In the genomic region with DNA sequence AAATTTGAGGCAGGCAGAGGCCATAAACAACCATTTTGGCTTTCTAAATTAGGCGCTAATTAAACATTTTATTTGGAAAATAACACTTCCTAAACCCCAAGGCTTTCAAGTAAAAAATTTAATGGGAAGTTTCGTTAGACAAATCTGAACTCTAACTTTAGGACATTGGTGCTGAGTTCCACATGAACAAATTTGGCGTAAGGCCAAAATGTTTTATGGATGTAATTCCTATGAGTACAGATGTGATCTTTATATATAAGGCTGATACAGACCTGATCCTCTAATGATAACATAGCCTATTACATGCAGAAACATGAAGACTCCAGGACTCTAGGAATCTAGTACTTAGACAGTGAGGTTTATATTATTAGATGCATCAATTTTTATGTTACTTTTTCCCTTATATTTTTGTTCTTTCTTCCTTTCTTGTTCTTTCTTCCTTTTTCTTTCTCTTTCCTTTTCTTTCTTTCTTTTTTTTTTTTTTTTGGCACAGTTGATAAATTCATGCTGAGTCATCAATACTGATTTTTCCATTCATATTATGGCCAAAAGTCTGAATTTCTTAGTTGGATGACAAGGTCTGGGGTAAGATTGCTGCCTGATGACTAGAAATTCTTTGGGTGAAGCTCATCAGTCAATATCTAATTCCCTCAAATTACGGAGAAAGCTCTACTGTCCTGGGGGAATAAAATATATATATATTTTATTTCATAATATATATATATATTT, we compare ENCODE assay signal across 23 mouse cellular contexts. TPM values are rescaled to one million over a fixed set of nuclear protein-coding genes. Genes with fewer than 3 reads are reported as not detected.
DNase-seq lines count a peak whose midpoint lies in the region; ATAC-seq and TF ChIP-seq lines count a peak whose summit lies in the region.
"Had no signal": no experiment of that assay in that cellular context is flagged by ENCODE, and none has a peak within 500 bp of the region (broad histone marks: within the 10 kb centered on the region; RNA-seq: fewer than 3 reads in every experiment).

No protein-coding gene starts in this region.

- DNase-seq in lung, embryonic 14.5 days, result peak; percentile 52
- no peak for DNase-seq in lung, postnatal 10 days
- DNase-seq in ES-E14 (ENCODE audit: low read depth, low spot score), result no peak
- DNase-seq in embryo, embryonic 11 days, result no peak
- DNase-seq: adrenal gland, adult 2 months; adrenal gland, postnatal 10 days; adrenal gland, postnatal 25 days; cerebellum, adult 11 months; cerebellum, adult 18-20 months; cerebellum, adult 8-10 months; cerebellum, adult 9-11 months; cerebellum, postnatal 14 days; cerebellum, postnatal 36 days had no signal

- H3K4me1 ChIP-seq in lung, embryonic 14.5 days (ENCODE audit: insufficient read depth), result no peaks in the 10 kb centered on the region; the same call in 1 of the 2 replicates
- no peaks in the 10 kb centered on the region for H3K4me1 ChIP-seq in ES-E14 (ENCODE audit: control insufficient read depth in 2 of 2, insufficient read depth in 2 of 2, low read length in 2 of 2, poor library complexity in 1 of 2)
- H3K4me1 ChIP-seq in limb, embryonic 13.5 days, result peaks cover 51% of the 10 kb centered on the region
- H3K4me1 ChIP-seq in intestine, embryonic 16.5 days (ENCODE audit: control insufficient read depth, insufficient read depth, low read length), result peaks cover 8% of the 10 kb centered on the region

- in situ Hi-C loops in ES-E14 (cut with MboI; ENCODE audit: low sequenced_read_pairs in 2 of 2, unreplicated experiment in 2 of 2), result loop anchor here in 1 of 2 experiments (10.0 kb wide), 1 partner anchor 216 kb away; no protein-coding TSS in a partner anchor

- H3K36me3 ChIP-seq in lung, embryonic 14.5 days (ENCODE audit: insufficient read depth), result no peaks in the 10 kb centered on the region
- no peaks in the 10 kb centered on the region for H3K36me3 ChIP-seq in ES-E14 (ENCODE audit: control insufficient read depth, insufficient read depth, low read length, poor library complexity, severe bottlenecking)
- H3K36me3 ChIP-seq in limb, embryonic 13.5 days, result 0 out of 2 replicates have a peak, but pooled peaks cover 3% of the 10 kb centered on the region
- H3K36me3 ChIP-seq in intestine, embryonic 16.5 days (ENCODE audit: control insufficient read depth, insufficient read depth, low read length), result no peaks in the 10 kb centered on the region
- H3K36me3 ChIP-seq: embryonic facial prominence, embryonic 10.5 days; embryonic facial prominence, embryonic 12.5 days; G1E had no signal

- WGBS in lung, embryonic 14.5 days, result 78% methylated on average over 4 of the region's 4 CpGs
- WGBS in limb, embryonic 13.5 days, result 39% methylated on average over 4 of the region's 4 CpGs
- WGBS in intestine, embryonic 16.5 days, result 80% methylated on average over 4 of the region's 4 CpGs

- no peak for ATAC-seq in lung, embryonic 14.5 days (ENCODE audit: insufficient read depth)
- no peak for ATAC-seq in limb, embryonic 13.5 days (ENCODE audit: low FRiP score, low read depth)
- ATAC-seq in intestine, embryonic 16.5 days, result no peak
- no peak for ATAC-seq in CD4-positive, CD25-positive, alpha-beta regulatory T cell, adult 4 months
- ATAC-seq: forebrain, embryonic 14.5 days; forebrain, embryonic 16.5 days had no signal

- no peak overlapping the region for H3K9ac ChIP-seq in lung, embryonic 14.5 days
- no peak overlapping the region for H3K9ac ChIP-seq in ES-E14 (ENCODE audit: insufficient read depth, low read depth, low read length, poor library complexity, severe bottlenecking)
- no peak overlapping the region for H3K9ac ChIP-seq in limb, embryonic 13.5 days
- H3K9ac ChIP-seq in intestine, embryonic 16.5 days (ENCODE audit: low read depth, low read length), result no peak overlapping the region
- H3K9ac ChIP-seq: embryonic facial prominence, embryonic 12.5 days had no signal

- H3K4me2 ChIP-seq in lung, embryonic 14.5 days, result no peak overlapping the region
- 0 out of 2 replicates have a peak overlapping the region, but pooled peaks have one; percentile 22 for H3K4me2 ChIP-seq in limb, embryonic 13.5 days (replicated peaks)
- no peak overlapping the region for H3K4me2 ChIP-seq in intestine, embryonic 16.5 days (ENCODE audit: low read depth, low read length)
- H3K4me2 ChIP-seq: embryonic facial prominence, embryonic 12.5 days had no signal

- H3K27me3 ChIP-seq in lung, embryonic 14.5 days (ENCODE audit: insufficient read depth, low read length), result peaks cover 19% of the 10 kb centered on the region
- no peaks in the 10 kb centered on the region for H3K27me3 ChIP-seq in limb, embryonic 13.5 days
- peaks cover 4% of the 10 kb centered on the region; the same call in 1 of the 2 replicates for H3K27me3 ChIP-seq in intestine, embryonic 16.5 days (replicated peaks; ENCODE audit: control insufficient read depth, insufficient read depth, low read length)
- H3K27me3 ChIP-seq: embryonic facial prominence, embryonic 12.5 days had no signal

- no peak overlapping the region for H3K4me3 ChIP-seq in lung, embryonic 14.5 days (ENCODE audit: low read depth, low read length)
- no peak overlapping the region for H3K4me3 ChIP-seq in ES-E14 (ENCODE audit: insufficient read depth in 1 of 2, low read depth in 1 of 2, low read length in 2 of 2, poor library complexity in 1 of 2, severe bottlenecking in 1 of 2)
- H3K4me3 ChIP-seq in limb, embryonic 13.5 days, result no peak overlapping the region
- no peak overlapping the region for H3K4me3 ChIP-seq in intestine, embryonic 16.5 days (ENCODE audit: low read length)
- H3K4me3 ChIP-seq: embryonic facial prominence, embryonic 10.5 days; embryonic facial prominence, embryonic 12.5 days had no signal

- no peak for TF ChIP-seq CTCF in lung, embryonic 14.5 days (IDR thresholded peaks at IDR 0.05; ENCODE audit: low read depth)

- no peak overlapping the region for H3K27ac ChIP-seq in lung, embryonic 14.5 days (ENCODE audit: low read depth)
- no peak overlapping the region for H3K27ac ChIP-seq in ES-E14 (ENCODE audit: insufficient read depth, low read depth, low read length, poor library complexity, severe bottlenecking)
- no peak overlapping the region for H3K27ac ChIP-seq in limb, embryonic 13.5 days
- no peak overlapping the region for H3K27ac ChIP-seq in intestine, embryonic 16.5 days (ENCODE audit: low read length)
- H3K27ac ChIP-seq: embryonic facial prominence, embryonic 10.5 days; embryonic facial prominence, embryonic 12.5 days had no signal

- no peaks in the 10 kb centered on the region for H3K9me3 ChIP-seq in lung, embryonic 14.5 days (ENCODE audit: low read depth, low read length)
- no peaks in the 10 kb centered on the region for H3K9me3 ChIP-seq in ES-E14 (ENCODE audit: control insufficient read depth, insufficient read depth, low read depth, low read length)
- H3K9me3 ChIP-seq in limb, embryonic 13.5 days, result no peaks in the 10 kb centered on the region
- H3K9me3 ChIP-seq in intestine, embryonic 16.5 days (ENCODE audit: control insufficient read depth, low read length), result no peaks in the 10 kb centered on the region
- H3K9me3 ChIP-seq: embryonic facial prominence, embryonic 10.5 days; embryonic facial prominence, embryonic 12.5 days had no signal

TF ChIP-seq in ES-E14, 5 proteins besides CTCF, POLR2A, EP300 and RAD21:
- TF ChIP-seq MAFK (IDR thresholded peaks at IDR 0.05; ENCODE audit: insufficient read depth, low read depth, low read length), result peak; percentile 84
- TF ChIP-seq ZC3H11A (IDR thresholded peaks at IDR 0.05; ENCODE audit: borderline replicate concordance, low read depth, low read length), result no peak

RNA-seq across cellular contexts. Expression of a gene that starts 5.0 kb away (rescaled TPM):
- 7.5 and 8.9 TPM in 2 replicates for polyA plus RNA-seq in lung, embryonic 14.5 days (2014; fragmentation: Nextera tagmentation; extraction: Ambion mirVana)
- total RNA-seq in ES-E14 (2012; rRNA removed), result 0.11 and 0.13 TPM in 2 replicates
- 91.3 and 119 TPM in 2 replicates for polyA plus RNA-seq in limb, embryonic 13.5 days (2015; fragmentation: Nextera tagmentation; extraction: Ambion mirVana)
- polyA plus RNA-seq in intestine, embryonic 16.5 days (2015; fragmentation: Nextera tagmentation; extraction: Ambion mirVana), result 0.51 and 0.57 TPM in 2 replicates
- not detected for polyA plus RNA-seq in CD4-positive, CD25-positive, alpha-beta regulatory T cell, adult 4 months (2017; shearing (Covaris generic))
- total RNA-seq: common myeloid progenitor, adult 5-6 weeks; G1E had no signal
- polyA plus RNA-seq: C2C12, G1E had no signal

RNA-seq across cellular contexts. Expression of a gene that starts 59.6 kb away (rescaled TPM):
- polyA plus RNA-seq in lung, embryonic 14.5 days (2014; fragmentation: Nextera tagmentation; extraction: Ambion mirVana), result 5.3 and 5.6 TPM in 2 replicates
- 21.0 and 23.6 TPM in 2 replicates for total RNA-seq in ES-E14 (2012; rRNA removed)
- 3.7 and 4.3 TPM in 2 replicates for polyA plus RNA-seq in limb, embryonic 13.5 days (2015; fragmentation: Nextera tagmentation; extraction: Ambion mirVana)
- polyA plus RNA-seq in intestine, embryonic 16.5 days (2015; fragmentation: Nextera tagmentation; extraction: Ambion mirVana), result 1.6 and 1.8 TPM in 2 replicates
- polyA plus RNA-seq in CD4-positive, CD25-positive, alpha-beta regulatory T cell, adult 4 months (2017; shearing (Covaris generic)), result 1 to 10 TPM; 3.6 to 7.2 TPM
